Mouse (Mus musculus): Measurements from ENCODE around the gene Ifi27l2a. TPM values are rescaled to one million over a fixed set of nuclear protein-coding genes. Genes with fewer than 3 reads are reported as not detected.

Gene Ifi27l2a
- polyA plus RNA-seq, 1 experiment: 0.53 TPM

- H3K4me3 ChIP-seq (ENCODE audit: insufficient read depth, poor library complexity, severe bottlenecking): no peak within 1 kb of the TSS
- H3K36me3 ChIP-seq (ENCODE audit: control insufficient read depth, insufficient read depth): peaks cover 72% of the 10 kb centered on the region
- no peaks in the 10 kb centered on the region for H3K27me3 ChIP-seq (ENCODE audit: control insufficient read depth, insufficient read depth, insufficient read length)
- no peaks in the 10 kb centered on the region for H3K79me2 ChIP-seq (ENCODE audit: control insufficient read depth, insufficient read depth)
- TF ChIP-seq MAX (IDR thresholded peaks at IDR 0.05): no peak
- H3K79me3 ChIP-seq (ENCODE audit: low read depth): no peaks in the 10 kb centered on the region
- no peak within 1 kb of the TSS for H3ac ChIP-seq (ENCODE audit: control insufficient read depth, insufficient read length, low read depth)
Observed at GRCm38 (mm10) chr12:103407720-103408119, 35.8 kb downstream of the Ifi27l2a start, which contains the start of gene 9330161L09Rik. TSS of gene 9330161L09Rik (minus strand) at chr12:103407820.

DNA sequence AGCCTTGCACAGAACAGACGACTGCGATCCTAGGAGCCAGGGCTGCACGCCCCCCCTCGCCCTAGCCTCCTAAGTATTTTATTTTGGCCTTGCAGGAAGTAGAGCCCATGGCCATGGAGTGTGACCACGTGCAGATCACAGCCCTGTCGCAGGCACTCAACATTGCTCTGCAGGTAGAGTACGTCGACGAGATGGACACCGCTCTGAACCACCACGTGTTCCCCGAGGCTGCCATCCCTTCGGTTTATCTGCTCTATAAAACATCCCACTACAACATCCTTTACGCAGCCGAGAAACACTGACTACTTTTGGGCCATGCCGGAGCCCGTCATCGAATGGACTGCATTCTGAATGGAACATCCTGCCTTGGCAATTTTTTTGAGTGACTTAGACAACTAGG is 39.3 kb downstream of the Ifi27l2a start:
- H3K27me3 ChIP-seq (ENCODE audit: control insufficient read depth, insufficient read depth, insufficient read length): no peaks in the 10 kb centered on the region
- H3K79me2 ChIP-seq (ENCODE audit: control insufficient read depth, insufficient read depth): no peaks in the 10 kb centered on the region
- H3K36me3 ChIP-seq (ENCODE audit: control insufficient read depth, insufficient read depth): peaks cover 38% of the 10 kb centered on the region
- H3K79me3 ChIP-seq (ENCODE audit: low read depth): no peaks in the 10 kb centered on the region
- TF ChIP-seq CEBPB (IDR thresholded peaks at IDR 0.05; ENCODE audit: low read depth) (no peak), MAX (IDR thresholded peaks at IDR 0.05) (no peak), CTCF (IDR thresholded peaks at IDR 0.05; ENCODE audit: control insufficient read depth, insufficient read depth, insufficient read length) (no peak)
- no peak overlapping the region for H3K4me3 ChIP-seq (ENCODE audit: insufficient read depth, poor library complexity, severe bottlenecking)
- H3ac ChIP-seq (ENCODE audit: control insufficient read depth, insufficient read length, low read depth): no peak overlapping the region

DNA sequence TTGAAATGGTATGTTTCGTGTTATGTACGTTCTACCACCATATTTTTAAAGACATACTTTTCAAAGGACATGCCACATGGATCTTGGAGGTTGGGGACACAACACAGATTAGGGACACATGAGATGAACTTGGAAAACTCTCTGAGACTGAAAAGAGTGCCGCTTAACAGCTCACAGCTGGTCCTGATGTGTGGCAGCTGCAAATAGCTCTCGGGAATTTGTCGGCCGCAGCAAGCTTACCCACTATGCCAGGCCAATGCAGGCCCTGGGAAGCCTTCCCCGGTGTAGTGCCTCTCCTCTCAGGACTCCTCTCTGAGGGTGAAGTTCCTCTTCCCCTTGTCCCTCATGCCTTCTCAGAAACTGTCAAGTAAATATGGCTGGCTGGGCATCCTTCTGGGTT is 46.7 kb downstream of the Ifi27l2a start:
- H3K36me3 ChIP-seq (ENCODE audit: control insufficient read depth, insufficient read depth): no peaks in the 10 kb centered on the region
- no peak overlapping the region for H3K4me3 ChIP-seq (ENCODE audit: insufficient read depth, poor library complexity, severe bottlenecking)
- TF ChIP-seq FOSL1 (IDR thresholded peaks at IDR 0.05; ENCODE audit: insufficient read depth, low read length, poor library complexity, severe bottlenecking) (no peak), MYOD1 (IDR thresholded peaks at IDR 0.05; ENCODE audit: control insufficient read depth, insufficient read length, low read depth) (no peak), MYOG (IDR thresholded peaks at IDR 0.05; ENCODE audit: control insufficient read depth, extremely low read depth, insufficient read length) (no peak)
- no peaks in the 10 kb centered on the region for H3K79me2 ChIP-seq (ENCODE audit: control insufficient read depth, insufficient read depth)
- H3K27me3 ChIP-seq (ENCODE audit: control insufficient read depth, insufficient read depth, insufficient read length): no peaks in the 10 kb centered on the region
- H3K79me3 ChIP-seq (ENCODE audit: low read depth): no peaks in the 10 kb centered on the region
- no peak overlapping the region for H3ac ChIP-seq (ENCODE audit: control insufficient read depth, insufficient read length, low read depth)

DNA sequence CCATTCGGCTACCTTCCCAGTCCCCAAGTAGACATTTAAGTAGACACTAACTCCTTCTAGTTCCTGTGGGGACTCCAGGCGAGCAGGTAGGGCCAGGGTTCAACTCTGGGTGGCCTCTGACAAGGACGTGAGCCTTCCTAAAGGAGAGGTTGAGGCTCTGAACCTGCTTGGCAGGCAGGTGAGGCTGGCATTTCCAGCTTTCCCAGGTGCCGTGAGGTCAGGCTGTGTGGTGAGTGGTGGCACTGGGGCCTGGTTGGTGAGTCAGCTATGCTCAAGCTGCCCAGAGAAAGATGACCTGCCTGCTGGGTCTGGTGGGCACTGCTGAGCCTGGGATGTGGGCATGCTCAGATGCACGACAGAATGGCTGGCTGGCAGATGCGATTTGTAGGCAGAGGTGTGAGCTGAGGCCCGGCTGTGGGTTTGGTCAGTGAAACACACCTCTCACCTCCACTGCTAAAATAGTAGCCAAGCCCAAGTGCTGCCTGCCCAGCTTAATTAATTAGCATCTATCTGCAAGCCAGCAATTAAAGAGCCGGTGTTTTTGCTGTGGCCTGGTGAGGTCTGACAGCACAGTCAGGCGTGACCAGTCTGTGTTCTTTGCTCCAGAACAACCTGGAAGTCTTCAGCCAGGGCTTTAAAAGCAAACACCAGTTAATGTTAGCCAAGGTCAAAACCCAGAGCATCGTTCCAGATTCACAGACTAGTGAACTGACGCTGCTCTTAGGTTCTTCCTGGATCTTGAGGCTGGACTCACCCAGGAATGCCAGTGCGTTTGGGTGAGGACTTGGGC is 47.8 kb downstream of the Ifi27l2a start:
- no peak overlapping the region for H3ac ChIP-seq (ENCODE audit: control insufficient read depth, insufficient read length, low read depth)

GRCm38 (mm10) chr12:103393528-103393927 is 50.0 kb downstream of the Ifi27l2a start:
- H3ac ChIP-seq (ENCODE audit: control insufficient read depth, insufficient read length, low read depth): no peak overlapping the region
- no peak overlapping the region for H3K4me3 ChIP-seq (ENCODE audit: insufficient read depth, poor library complexity, severe bottlenecking)
- H3K27me3 ChIP-seq (ENCODE audit: control insufficient read depth, insufficient read depth, insufficient read length): no peaks in the 10 kb centered on the region
- TF ChIP-seq MAX (IDR thresholded peaks at IDR 0.05) (no peak), CEBPB (IDR thresholded peaks at IDR 0.05; ENCODE audit: low read depth) (no peak), MYOG (IDR thresholded peaks at IDR 0.05; ENCODE audit: control insufficient read depth, extremely low read depth, insufficient read length) (no peak), FOSL1 (IDR thresholded peaks at IDR 0.05; ENCODE audit: insufficient read depth, low read length, poor library complexity, severe bottlenecking) (no peak), CTCF (IDR thresholded peaks at IDR 0.05; ENCODE audit: control insufficient read depth, insufficient read depth, insufficient read length) (no peak), USF1 (IDR thresholded peaks at IDR 0.05; ENCODE audit: low read depth) (no peak), MYOD1 (IDR thresholded peaks at IDR 0.05; ENCODE audit: control insufficient read depth, insufficient read length, low read depth) (no peak)
- no peaks in the 10 kb centered on the region for H3K79me2 ChIP-seq (ENCODE audit: control insufficient read depth, insufficient read depth)
- H3K36me3 ChIP-seq (ENCODE audit: control insufficient read depth, insufficient read depth): no peaks in the 10 kb centered on the region
- H3K79me3 ChIP-seq (ENCODE audit: low read depth): no peaks in the 10 kb centered on the region

More for the DNA sequence above, 47.8 kb downstream of the Ifi27l2a start:
- H3K79me2 ChIP-seq (ENCODE audit: control insufficient read depth, insufficient read depth): no peaks in the 10 kb centered on the region
- no peaks in the 10 kb centered on the region for H3K79me3 ChIP-seq (ENCODE audit: low read depth)
- H3K4me3 ChIP-seq (ENCODE audit: insufficient read depth, poor library complexity, severe bottlenecking): no peak overlapping the region
- H3K36me3 ChIP-seq (ENCODE audit: control insufficient read depth, insufficient read depth): no peaks in the 10 kb centered on the region
- no peaks in the 10 kb centered on the region for H3K27me3 ChIP-seq (ENCODE audit: control insufficient read depth, insufficient read depth, insufficient read length)
- TF ChIP-seq MYOG (IDR thresholded peaks at IDR 0.05; ENCODE audit: control insufficient read depth, extremely low read depth, insufficient read length): no peak
- no peak for TF ChIP-seq FOSL1 (IDR thresholded peaks at IDR 0.05; ENCODE audit: insufficient read depth, low read length, poor library complexity, severe bottlenecking)
- no peak for TF ChIP-seq USF1 (IDR thresholded peaks at IDR 0.05; ENCODE audit: low read depth)
- TF ChIP-seq CEBPB (IDR thresholded peaks at IDR 0.05; ENCODE audit: low read depth): no peak
- TF ChIP-seq MYOD1 (IDR thresholded peaks at IDR 0.05; ENCODE audit: control insufficient read depth, insufficient read length, low read depth): no peak
- TF ChIP-seq CTCF (IDR thresholded peaks at IDR 0.05; ENCODE audit: control insufficient read depth, insufficient read depth, insufficient read length): no peak
- TF ChIP-seq MAX (IDR thresholded peaks at IDR 0.05): no peak

Other genes starting within 250 kb of the Ifi27l2a start
- not detected for gene Prima1, start 201.5 kb downstream of the Ifi27l2a start, polyA plus RNA-seq (2012; fragmentation: generic; extraction: Trizol)
- gene Fam181a, start 132.7 kb downstream of the Ifi27l2a start, polyA plus RNA-seq (2012; fragmentation: generic; extraction: Trizol): not detected
- 0.97 TPM for gene Asb2, start 87.7 kb downstream of the Ifi27l2a start, polyA plus RNA-seq (2012; fragmentation: generic; extraction: Trizol)
- 4.5 TPM for gene Otub2, start 55.0 kb downstream of the Ifi27l2a start, polyA plus RNA-seq (2012; fragmentation: generic; extraction: Trizol)
- 0.69 TPM for gene 9330161L09Rik, start 35.9 kb downstream of the Ifi27l2a start, polyA plus RNA-seq (2012; fragmentation: generic; extraction: Trizol)
- gene Ddx24, start 17.9 kb downstream of the Ifi27l2a start, polyA plus RNA-seq (2012; fragmentation: generic; extraction: Trizol): 68.6 TPM
- gene Ifi27, start 9.5 kb downstream of the Ifi27l2a start, polyA plus RNA-seq (2012; fragmentation: generic; extraction: Trizol): 55.2 TPM
- 0.12 TPM for gene Ifi27l2b, start 13.5 kb upstream of the Ifi27l2a start, polyA plus RNA-seq (2012; fragmentation: generic; extraction: Trizol)
- gene Ppp4r4, start 88.6 kb upstream of the Ifi27l2a start, polyA plus RNA-seq (2012; fragmentation: generic; extraction: Trizol): 0.09 TPM
- not detected for gene Serpina10, start 187.8 kb upstream of the Ifi27l2a start, polyA plus RNA-seq (2012; fragmentation: generic; extraction: Trizol)
- gene Serpina6, start 213.5 kb upstream of the Ifi27l2a start, polyA plus RNA-seq (2012; fragmentation: generic; extraction: Trizol): 0.06 TPM
- gene Serpina16, start 232.5 kb upstream of the Ifi27l2a start, polyA plus RNA-seq (2012; fragmentation: generic; extraction: Trizol): not detected